Mouse (Mus musculus) hindbrain, embryonic 11.5 days (tissue): ENCODE data around the gene Zfp91. TPM values are rescaled to one million over a fixed set of nuclear protein-coding genes. Genes with fewer than 3 reads are reported as not detected.

Source experiments
- ATAC-seq: fragments of 200-750 bp; cut with Nextera tagmentation; 2 replicates; pipeline ENCODE4 v1.8.0; 2017; ENCODE audit warnings: mild to moderate bottlenecking, moderate TSS enrichment, moderate library complexity; ENCODE audit not compliant: low FRiP score
- DNase-seq: peaks from one replicate; pipeline ENCODE4 v3.0.0-alpha.2; 2015; ENCODE audit warnings: low spot score
- H3K27ac ChIP-seq: fragments of 300-500 bp; sonication (generic); 2 replicates; pipeline ENCODE4 v1.5.1; 2014; ENCODE audit warnings: mild to moderate bottlenecking, low read depth, low read length
- H3K27me3 ChIP-seq: fragments of 300-500 bp; sonication (generic); 2 replicates; pipeline ENCODE4 v1.6.1; 2014; ENCODE audit warnings: mild to moderate bottlenecking, low read length, moderate library complexity, mixed read lengths; ENCODE audit not compliant: control insufficient read depth, insufficient read depth
- H3K36me3 ChIP-seq: fragments of 300-500 bp; sonication (generic); 2 replicates; pipeline ENCODE4 v1.6.1; 2014; ENCODE audit warnings: mild to moderate bottlenecking, low read length, moderate library complexity, mixed read lengths; ENCODE audit not compliant: control insufficient read depth, insufficient read depth
- H3K4me1 ChIP-seq: fragments of 300-500 bp; sonication (generic); replicated peaks from 2 replicates; pipeline ENCODE4 v1.6.1; 2014; ENCODE audit warnings: low read length, mixed read lengths; ENCODE audit not compliant: control insufficient read depth, insufficient read depth
- H3K4me2 ChIP-seq: fragments of 300-500 bp; sonication (generic); replicated peaks from 2 replicates; pipeline ENCODE4 v1.6.1; 2014; ENCODE audit warnings: mild to moderate bottlenecking, low read depth, low read length
- H3K4me3 ChIP-seq: fragments of 300-500 bp; sonication (generic); 2 replicates; pipeline ENCODE4 v1.5.1; 2014; ENCODE audit warnings: low read depth, low read length
- H3K9ac ChIP-seq: fragments of 300-500 bp; sonication (generic); 2 replicates; pipeline ENCODE4 v1.6.1; 2014; ENCODE audit warnings: low read depth, low read length
- H3K9me3 ChIP-seq: fragments of 300-500 bp; sonication (generic); 2 replicates; pipeline ENCODE4 v1.6.1; 2016; ENCODE audit warnings: low read length; ENCODE audit not compliant: control insufficient read depth
- WGBS: fragments of 180-500 bp; shearing (Covaris S2); extraction: QIAGEN DNeasy Blood & Tissue Kit; methylation state at CpG from one replicate; pipeline ENCODE4 v1.1.7; 2014; 5-methylcytosine and 5-hydroxymethylcytosine counted together
- polyA plus RNA-seq: library from polyadenylated mRNA; unstranded; fragments of >200 nt; fragmentation: Nextera tagmentation; extraction: Ambion mirVana; gene quantifications from 2 replicates; pipeline ENCODE4 v1.2.1, GENCODE M21; 2014

Gene Zfp91
- polyA plus RNA-seq, 1 experiment from 2014 or later, result 15.8 TPM

GRCm38 (mm10) chr19:12780437-12780836 is 15.5 kb downstream of the Zfp91 start:
- Histone ChIP-seq H3K9me3 (no peaks in the 10 kb centered on the region), H3K27ac (no peak overlapping the region), H3K36me3 (peaks cover 2% of the 10 kb centered on the region; the same call in 1 of the 2 replicates), H3K27me3 (no peaks in the 10 kb centered on the region), H3K9ac (no peak overlapping the region), H3K4me2 (no peak overlapping the region), H3K4me3 (no peak overlapping the region), H3K4me1 (no peaks in the 10 kb centered on the region)
- no peak for ATAC-seq
- DNase-seq, result no peak

GRCm38 (mm10) chr19:12770888-12771287 is 25.0 kb downstream of the Zfp91 start:
- Histone ChIP-seq H3K4me1 (no peaks in the 10 kb centered on the region), H3K9me3 (no peaks in the 10 kb centered on the region), H3K27me3 (no peaks in the 10 kb centered on the region), H3K9ac (no peak overlapping the region), H3K4me3 (no peak overlapping the region), H3K36me3 (0 out of 2 replicates have a peak, but pooled peaks cover 6% of the 10 kb centered on the region), H3K27ac (no peak overlapping the region), H3K4me2 (no peak overlapping the region)
- ATAC-seq (no peak), DNase-seq (no peak)
- 98% methylated on average over 5 of the region's 5 CpGs for WGBS

- H3K36me3 ChIP-seq, result peaks cover 10% of the 10 kb centered on the region; the same call in 1 of the 2 replicates
- no peak within 1 kb of the TSS for H3K4me3 ChIP-seq
- ATAC-seq (no peak), DNase-seq (no peak)
- no peaks in the 10 kb centered on the region for H3K9me3 ChIP-seq
- H3K27me3 ChIP-seq, result no peaks in the 10 kb centered on the region
- H3K9ac ChIP-seq, result no peak within 1 kb of the TSS
- no peak within 1 kb of the TSS for H3K4me2 ChIP-seq
- no peaks in the 10 kb centered on the region for H3K4me1 ChIP-seq
- no peak within 1 kb of the TSS for H3K27ac ChIP-seq
- 55% methylated on average over 7 of the region's 7 CpGs for WGBS
Measured at GRCm38 (mm10) chr19:12765308-12765707, 30.6 kb downstream of the Zfp91 start, which contains the start of gene Cntf. Gene Cntf (minus strand): TSS chr19:12765632.

DNA sequence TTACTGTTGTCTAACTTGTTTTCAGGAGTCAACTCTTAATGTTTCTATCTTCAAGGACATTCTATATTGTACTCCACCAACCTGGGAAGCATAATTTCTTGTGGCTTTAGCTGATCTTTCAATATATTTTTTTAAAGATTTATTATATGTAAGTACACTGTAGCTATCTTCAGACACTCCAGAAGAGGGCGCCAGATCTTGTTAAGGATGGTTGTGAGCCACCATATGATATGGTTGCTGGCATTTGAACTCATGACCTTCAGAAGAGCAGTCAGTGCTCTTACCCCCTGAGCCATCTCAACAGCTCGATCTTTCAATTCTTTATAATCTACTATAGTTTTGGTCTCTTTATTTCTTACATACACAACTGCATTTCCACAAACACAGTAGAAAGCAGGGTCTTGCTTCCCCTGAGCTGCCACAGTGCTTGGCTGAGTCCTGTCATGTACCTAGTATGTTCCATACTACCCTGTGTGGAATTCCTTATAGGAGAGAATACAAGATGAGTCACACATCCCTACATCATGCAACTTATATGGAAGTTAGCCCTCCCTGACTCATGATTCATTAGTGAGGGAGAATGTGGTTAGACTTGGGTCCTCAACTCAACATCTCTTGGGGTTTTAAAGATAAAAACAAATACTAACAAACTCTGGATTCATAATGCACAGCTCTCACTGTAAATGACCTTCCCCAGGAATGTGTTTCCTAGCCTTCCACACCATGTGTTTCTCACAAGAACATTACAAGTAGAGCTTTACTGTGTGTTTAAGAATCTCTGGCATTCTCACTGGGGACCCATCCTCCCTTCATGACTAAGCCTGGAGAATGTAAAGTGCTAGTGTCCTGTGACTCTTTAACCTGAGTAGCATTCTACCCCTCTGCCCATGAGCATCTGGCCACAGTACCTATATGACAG is 33.5 kb downstream of the Zfp91 start:
- no peaks in the 10 kb centered on the region for H3K27me3 ChIP-seq
- H3K4me3 ChIP-seq, result no peak overlapping the region
- no peaks in the 10 kb centered on the region for H3K9me3 ChIP-seq
- no peak overlapping the region for H3K4me2 ChIP-seq
- no peak for ATAC-seq
- no peak for DNase-seq
- peaks cover 7% of the 10 kb centered on the region; the same call in 1 of the 2 replicates for H3K36me3 ChIP-seq
- no peak overlapping the region for H3K9ac ChIP-seq
- H3K27ac ChIP-seq, result no peak overlapping the region
- H3K4me1 ChIP-seq, result no peaks in the 10 kb centered on the region
- 54% methylated on average over 2 of the region's 2 CpGs for WGBS

- H3K9ac ChIP-seq, result no peak overlapping the region
- no peak for DNase-seq
- no peak overlapping the region for H3K4me2 ChIP-seq
- no peaks in the 10 kb centered on the region for H3K4me1 ChIP-seq
- H3K27ac ChIP-seq, result no peak overlapping the region
- no peak overlapping the region for H3K4me3 ChIP-seq
- H3K27me3 ChIP-seq, result no peaks in the 10 kb centered on the region
- 80% methylated on average over 2 of the region's 2 CpGs for WGBS
- ATAC-seq, result no peak
- no peaks in the 10 kb centered on the region for H3K9me3 ChIP-seq
- peaks cover 5% of the 10 kb centered on the region; the same call in 1 of the 2 replicates for H3K36me3 ChIP-seq
Measured at GRCm38 (mm10) chr19:12759656-12760055, 36.3 kb downstream of the Zfp91 start.

- H3K9me3 ChIP-seq, result no peaks in the 10 kb centered on the region
- ATAC-seq (no peak), DNase-seq (no peak)
- H3K9ac ChIP-seq, result no peak overlapping the region
- no peaks in the 10 kb centered on the region for H3K27me3 ChIP-seq
- no peak overlapping the region for H3K4me3 ChIP-seq
- WGBS, result 86% methylated on average over 1 of the region's 1 CpGs
- H3K4me1 ChIP-seq, result no peaks in the 10 kb centered on the region
- H3K36me3 ChIP-seq, result peaks cover 4% of the 10 kb centered on the region; the same call in 1 of the 2 replicates
- H3K27ac ChIP-seq, result no peak overlapping the region
- H3K4me2 ChIP-seq, result no peak overlapping the region
Measured at GRCm38 (mm10) chr19:12758936-12759478, 36.9 kb downstream of the Zfp91 start.

- Histone ChIP-seq H3K27ac (no peak overlapping the region), H3K4me3 (no peak overlapping the region), H3K4me1 (no peaks in the 10 kb centered on the region), H3K4me2 (no peak overlapping the region), H3K9ac (no peak overlapping the region), H3K36me3 (no peaks in the 10 kb centered on the region), H3K27me3 (no peaks in the 10 kb centered on the region), H3K9me3 (no peaks in the 10 kb centered on the region)
- no peak for DNase-seq
- no peak for ATAC-seq
- WGBS, result 85% methylated on average over 3 of the region's 3 CpGs
Measured at GRCm38 (mm10) chr19:12756286-12756685, 39.6 kb downstream of the Zfp91 start.

- no peak for DNase-seq
- no peak for ATAC-seq
- WGBS, result 85% methylated on average over 2 of the region's 2 CpGs
- Histone ChIP-seq H3K27ac (no peak overlapping the region), H3K36me3 (no peaks in the 10 kb centered on the region), H3K9ac (no peak overlapping the region), H3K4me3 (no peak overlapping the region), H3K4me1 (no peaks in the 10 kb centered on the region), H3K9me3 (no peaks in the 10 kb centered on the region), H3K27me3 (no peaks in the 10 kb centered on the region), H3K4me2 (no peak overlapping the region)
Measured at GRCm38 (mm10) chr19:12731950-12732349, 64.0 kb downstream of the Zfp91 start.

GRCm38 (mm10) chr19:12731036-12731435 is 64.9 kb downstream of the Zfp91 start:
- DNase-seq (no peak), ATAC-seq (no peak)
- Histone ChIP-seq H3K27ac (no peak overlapping the region), H3K9me3 (no peaks in the 10 kb centered on the region), H3K4me3 (no peak overlapping the region), H3K4me1 (no peaks in the 10 kb centered on the region), H3K9ac (no peak overlapping the region), H3K4me2 (no peak overlapping the region), H3K27me3 (no peaks in the 10 kb centered on the region), H3K36me3 (no peaks in the 10 kb centered on the region)
- WGBS, result 66% methylated on average over 1 of the region's 1 CpGs
